Mouse (Mus musculus): Measurements from ENCODE around the gene Suclg2.

DNA sequence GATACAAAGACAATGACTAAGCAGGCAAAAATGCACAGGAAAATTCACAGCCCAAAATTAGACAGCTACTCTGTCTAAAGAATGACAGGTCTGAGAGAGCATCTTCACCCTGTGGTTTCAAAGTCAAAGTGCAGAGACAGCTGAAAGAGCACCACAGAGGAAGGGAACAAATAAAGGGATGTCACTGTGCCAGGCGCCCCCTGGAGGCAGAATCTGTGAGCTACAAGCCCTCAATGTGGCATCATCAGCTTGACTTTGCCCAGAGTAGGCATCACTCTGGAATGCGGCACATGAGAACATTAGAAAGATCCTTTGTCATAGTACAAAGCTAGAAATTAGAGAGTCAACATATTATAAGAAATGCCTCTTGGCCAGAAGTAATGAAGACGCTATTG is 49.3 kb downstream of the Suclg2 start:
- TF ChIP-seq POLR2A (IDR thresholded peaks at IDR 0.05; ENCODE audit: low read depth, low read length) (no peak), CTCF (conservative IDR thresholded peaks at IDR 0.05; ENCODE audit: insufficient read depth, insufficient read length, low read depth, low read length) (peak; percentile 62)

Data from kidney, adult 2 months (tissue).